Mouse (Mus musculus) hindbrain, embryonic 14.5 days (tissue): ENCODE measurements around the gene Pitpnm2. TPM values are rescaled to one million over a fixed set of nuclear protein-coding genes. Genes with fewer than 3 reads are reported as not detected.
"Not testable (repeated sequence)": the region's sequence is repeated elsewhere in the genome, so short reads cannot be mapped to it uniquely, and the experiment has no call there.

Experiments used
- ATAC-seq: fragments of 200-750 bp; cut with Nextera tagmentation; 2 replicates; pipeline ENCODE4 v1.8.0; 2017; ENCODE audit warnings: moderate number of reproducible peaks, mild to moderate bottlenecking, moderate TSS enrichment, moderate library complexity; ENCODE audit not compliant: low FRiP score
- DNase-seq: peaks from one replicate; pipeline ENCODE4 v3.0.0-alpha.2; 2015; ENCODE audit warnings: low spot score
- H3K27ac ChIP-seq: fragments of 300-500 bp; sonication (generic); 2 replicates; pipeline ENCODE4 v1.5.1; 2014; ENCODE audit warnings: mild to moderate bottlenecking, moderate library complexity
- H3K27me3 ChIP-seq: fragments of 300-500 bp; sonication (generic); 2 replicates; pipeline ENCODE4 v1.6.1; 2014; ENCODE audit warnings: mild to moderate bottlenecking, low read length, mixed read lengths; ENCODE audit not compliant: control insufficient read depth, insufficient read depth
- H3K36me3 ChIP-seq: fragments of 300-500 bp; sonication (generic); replicated peaks from 2 replicates; pipeline ENCODE4 v1.6.1; 2014; ENCODE audit not compliant: control insufficient read depth, insufficient read depth
- H3K4me1 ChIP-seq: fragments of 300-500 bp; sonication (generic); replicated peaks from 2 replicates; pipeline ENCODE4 v1.6.1; 2014; ENCODE audit warnings: antibody characterized with exemption, low read length, mixed read lengths; ENCODE audit not compliant: control insufficient read depth, insufficient read depth
- H3K4me2 ChIP-seq: fragments of 300-500 bp; sonication (generic); replicated peaks from 2 replicates; pipeline ENCODE4 v1.6.1; 2014; ENCODE audit warnings: mild to moderate bottlenecking, moderate library complexity
- H3K4me3 ChIP-seq: fragments of 300-500 bp; sonication (generic); replicated peaks from 2 replicates; pipeline ENCODE4 v1.5.1; 2014; ENCODE audit warnings: mild to moderate bottlenecking, low read length
- H3K9ac ChIP-seq: fragments of 300-500 bp; sonication (generic); 2 replicates; pipeline ENCODE4 v1.6.1; 2014
- H3K9me3 ChIP-seq: fragments of 300-500 bp; sonication (generic); 2 replicates; pipeline ENCODE4 v1.6.1; 2016; ENCODE audit warnings: low read length; ENCODE audit not compliant: control insufficient read depth
- WGBS: fragments of 180-500 bp; shearing (Covaris S2); extraction: QIAGEN DNeasy Blood & Tissue Kit; methylation state at CpG from one replicate; pipeline ENCODE4 v1.1.7; 2014; 5-methylcytosine and 5-hydroxymethylcytosine counted together
- polyA plus RNA-seq: library from polyadenylated mRNA; unstranded; fragments of >200 nt; fragmentation: Nextera tagmentation; extraction: Ambion mirVana; gene quantifications from 2 replicates; pipeline ENCODE4 v1.2.1, GENCODE M21; 2014

The Pitpnm2 gene
- polyA plus RNA-seq, 1 experiment from 2014 or later: 13.5 TPM

GRCm38 (mm10) chr5:124219431-124219830 is 30.1 kb downstream of the Pitpnm2 start:
- Histone ChIP-seq H3K27ac (no peak overlapping the region), H3K4me2 (no peak overlapping the region), H3K27me3 (no peaks in the 10 kb centered on the region), H3K36me3 (no peaks in the 10 kb centered on the region; the same call in 1 of the 2 replicates), H3K4me3 (no peak overlapping the region), H3K4me1 (peaks cover 20% of the 10 kb centered on the region), H3K9me3 (no peaks in the 10 kb centered on the region), H3K9ac (no peak overlapping the region)
- DNase-seq: no peak
- 43% methylated on average over 10 of the region's 10 CpGs for WGBS
- ATAC-seq: no peak

GRCm38 (mm10) chr5:124218986-124219385 is 30.6 kb downstream of the Pitpnm2 start:
- Histone ChIP-seq H3K4me3 (no peak overlapping the region), H3K9ac (no peak overlapping the region), H3K27me3 (no peaks in the 10 kb centered on the region), H3K36me3 (no peaks in the 10 kb centered on the region; the same call in 1 of the 2 replicates), H3K4me1 (peaks cover 16% of the 10 kb centered on the region), H3K27ac (no peak overlapping the region), H3K9me3 (no peaks in the 10 kb centered on the region), H3K4me2 (no peak overlapping the region)
- WGBS: 47% methylated on average over 7 of the region's 7 CpGs
- ATAC-seq (no peak), DNase-seq (no peak)

GRCm38 (mm10) chr5:124217566-124218249 is 31.9 kb downstream of the Pitpnm2 start:
- Histone ChIP-seq H3K27me3 (no peaks in the 10 kb centered on the region), H3K4me2 (no peak overlapping the region), H3K9ac (no peak overlapping the region), H3K4me1 (peaks cover 15% of the 10 kb centered on the region), H3K27ac (no peak overlapping the region), H3K9me3 (no peaks in the 10 kb centered on the region), H3K36me3 (no peaks in the 10 kb centered on the region; the same call in 1 of the 2 replicates), H3K4me3 (no peak overlapping the region)
- ATAC-seq (no peak), DNase-seq (no peak)
- WGBS: 53% methylated on average over 8 of the region's 8 CpGs

GRCm38 (mm10) chr5:124217092-124217491 is 32.5 kb downstream of the Pitpnm2 start:
- not testable (repeated sequence) for H3K4me2 ChIP-seq, H3K36me3 ChIP-seq, H3K27me3 ChIP-seq, DNase-seq, H3K9ac ChIP-seq, H3K27ac ChIP-seq, H3K4me3 ChIP-seq, H3K9me3 ChIP-seq, ATAC-seq
- peaks cover 15% of the 10 kb centered on the region for H3K4me1 ChIP-seq
- WGBS: 94% methylated on average over 5 of the region's 5 CpGs

GRCm38 (mm10) chr5:124216403-124216802 is 33.2 kb downstream of the Pitpnm2 start:
- Histone ChIP-seq H3K4me2 (no peak overlapping the region), H3K9me3 (no peaks in the 10 kb centered on the region), H3K4me3 (no peak overlapping the region), H3K4me1 (peaks cover 12% of the 10 kb centered on the region), H3K36me3 (no peaks in the 10 kb centered on the region; the same call in 1 of the 2 replicates), H3K9ac (no peak overlapping the region), H3K27me3 (no peaks in the 10 kb centered on the region), H3K27ac (no peak overlapping the region)
- DNase-seq: no peak
- ATAC-seq: no peak
- 90% methylated on average over 6 of the region's 6 CpGs for WGBS

GRCm38 (mm10) chr5:124215647-124216046 is 33.9 kb downstream of the Pitpnm2 start:
- Histone ChIP-seq H3K9me3 (no peaks in the 10 kb centered on the region), H3K27ac (no peak overlapping the region), H3K36me3 (no peaks in the 10 kb centered on the region; the same call in 1 of the 2 replicates), H3K27me3 (no peaks in the 10 kb centered on the region), H3K4me2 (no peak overlapping the region), H3K9ac (no peak overlapping the region), H3K4me3 (no peak overlapping the region), H3K4me1 (peaks cover 11% of the 10 kb centered on the region)
- DNase-seq (no peak), ATAC-seq (no peak)
- 87% methylated on average over 10 of the region's 10 CpGs for WGBS

- Histone ChIP-seq H3K4me2 (no peak overlapping the region), H3K27me3 (no peaks in the 10 kb centered on the region), H3K27ac (peak overlapping the region; percentile 52; the same call in 1 of the 2 replicates), H3K4me1 (peaks cover 6% of the 10 kb centered on the region; the same call in 1 of the 2 replicates), H3K4me3 (no peak overlapping the region), H3K36me3 (no peaks in the 10 kb centered on the region; the same call in 1 of the 2 replicates), H3K9me3 (no peaks in the 10 kb centered on the region), H3K9ac (no peak overlapping the region)
- WGBS: 86% methylated on average over 14 of the region's 14 CpGs
- ATAC-seq: no peak
- no peak for DNase-seq
Observed at GRCm38 (mm10) chr5:124214516-124215145, 34.9 kb downstream of the Pitpnm2 start.

- Histone ChIP-seq H3K36me3 (no peaks in the 10 kb centered on the region; the same call in 1 of the 2 replicates), H3K27ac (peak overlapping the region; percentile 52), H3K9ac (no peak overlapping the region), H3K4me2 (no peak overlapping the region), H3K9me3 (no peaks in the 10 kb centered on the region), H3K27me3 (no peaks in the 10 kb centered on the region), H3K4me1 (peaks cover 5% of the 10 kb centered on the region; the same call in 1 of the 2 replicates), H3K4me3 (no peak overlapping the region)
- no peak for ATAC-seq
- no peak for DNase-seq
- WGBS: 84% methylated on average over 13 of the region's 13 CpGs
Observed at GRCm38 (mm10) chr5:124213588-124214469, 35.7 kb downstream of the Pitpnm2 start.

- WGBS: 79% methylated on average over 2 of the region's 2 CpGs
- H3K4me1 ChIP-seq: peaks cover 9% of the 10 kb centered on the region
Observed at GRCm38 (mm10) chr5:124211669-124212068, 37.9 kb downstream of the Pitpnm2 start.

More at GRCm38 (mm10) chr5:124211669-124212068, 37.9 kb downstream of the Pitpnm2 start:
- H3K9me3 ChIP-seq: no peaks in the 10 kb centered on the region
- no peak for DNase-seq
- no peaks in the 10 kb centered on the region for H3K27me3 ChIP-seq
- ATAC-seq: no peak
- no peaks in the 10 kb centered on the region; the same call in 1 of the 2 replicates for H3K36me3 ChIP-seq
- H3K9ac ChIP-seq: no peak overlapping the region
- H3K4me2 ChIP-seq: no peak overlapping the region
- H3K4me3 ChIP-seq: no peak overlapping the region
- no peak overlapping the region for H3K27ac ChIP-seq
